Mouse (Mus musculus) stomach, embryonic 15.5 days (tissue): ENCODE measurements around the gene C2cd3. TPM values are rescaled to one million over a fixed set of nuclear protein-coding genes. Genes with fewer than 3 reads are reported as not detected.
A peak's percentile ranks its signal among the peaks of the same experiment; 100 is the strongest.

Experiments used
- ATAC-seq: fragments of 200-750 bp; cut with Nextera tagmentation; 2 replicates; pipeline ENCODE4 v1.8.0; 2017; ENCODE audit warnings: low read depth, moderate number of reproducible peaks, moderate TSS enrichment; ENCODE audit not compliant: insufficient read depth, low FRiP score
- H3K27ac ChIP-seq: fragments of 300-500 bp; sonication (generic); 2 replicates; pipeline ENCODE4 v1.5.1; 2015; ENCODE audit warnings: mild to moderate bottlenecking, inconsistent platforms
- H3K27me3 ChIP-seq: fragments of 300-500 bp; sonication (generic); replicated peaks from 2 replicates; pipeline ENCODE4 v1.6.1; 2015; ENCODE audit warnings: inconsistent platforms
- H3K36me3 ChIP-seq: fragments of 300-500 bp; sonication (generic); 2 replicates; pipeline ENCODE4 v1.6.1; 2015; ENCODE audit warnings: inconsistent platforms
- H3K4me1 ChIP-seq: fragments of 300-500 bp; sonication (generic); 2 replicates; pipeline ENCODE4 v1.6.1; 2015; ENCODE audit warnings: inconsistent platforms
- H3K4me2 ChIP-seq: fragments of 300-500 bp; sonication (generic); 2 replicates; pipeline ENCODE4 v1.6.1; 2015; ENCODE audit warnings: mild to moderate bottlenecking, inconsistent platforms
- H3K4me3 ChIP-seq: fragments of 300-500 bp; sonication (generic); replicated peaks from 2 replicates; pipeline ENCODE4 v1.5.1; 2015; ENCODE audit warnings: inconsistent platforms
- H3K9ac ChIP-seq: fragments of 300-500 bp; sonication (generic); 2 replicates; pipeline ENCODE4 v1.6.1; 2015; ENCODE audit warnings: inconsistent platforms
- H3K9me3 ChIP-seq: fragments of 300-500 bp; sonication (generic); 2 replicates; pipeline ENCODE4 v1.6.1; 2016; ENCODE audit warnings: inconsistent platforms
- WGBS: fragments of 180-500 bp; shearing (Covaris S2); methylation state at CpG from one replicate; pipeline ENCODE4 v1.1.7; 2015; 5-methylcytosine and 5-hydroxymethylcytosine counted together
- polyA plus RNA-seq: library from polyadenylated mRNA; unstranded; fragments of >200 nt; fragmentation: Nextera tagmentation; extraction: Ambion mirVana; gene quantifications from 2 replicates; pipeline ENCODE4 v1.2.1, GENCODE M21; 2015

Gene C2cd3
- polyA plus RNA-seq, 1 experiment from 2014 or later = 18.5 TPM

- no peaks in the 10 kb centered on the region for H3K9me3 ChIP-seq
- H3K27ac ChIP-seq = no peak overlapping the region
- peaks cover 34% of the 10 kb centered on the region for H3K36me3 ChIP-seq
- H3K4me3 ChIP-seq = no peak overlapping the region
- no peak overlapping the region for H3K4me2 ChIP-seq
- ATAC-seq = no peak
- no peaks in the 10 kb centered on the region for H3K27me3 ChIP-seq
- H3K9ac ChIP-seq = no peak overlapping the region
- no peaks in the 10 kb centered on the region for H3K4me1 ChIP-seq
- 89% methylated on average over 4 of the region's 4 CpGs for WGBS
Observed at GRCm38 (mm10) chr7:100408684-100409083, 36.7 kb downstream of the C2cd3 start.

GRCm38 (mm10) chr7:100425795-100426194, 53.8 kb downstream of the C2cd3 start:
- Histone ChIP-seq H3K27me3 (no peaks in the 10 kb centered on the region), H3K4me2 (no peak overlapping the region), H3K36me3 (peaks cover 34% of the 10 kb centered on the region; the same call in 1 of the 2 replicates), H3K9me3 (no peaks in the 10 kb centered on the region), H3K9ac (no peak overlapping the region), H3K27ac (no peak overlapping the region), H3K4me3 (no peak overlapping the region), H3K4me1 (no peaks in the 10 kb centered on the region)
- no peak for ATAC-seq
- 81% methylated on average over 3 of the region's 3 CpGs for WGBS

GRCm38 (mm10) chr7:100429102-100429501, 57.1 kb downstream of the C2cd3 start:
- Histone ChIP-seq H3K9ac (no peak overlapping the region), H3K9me3 (no peaks in the 10 kb centered on the region), H3K4me2 (no peak overlapping the region), H3K36me3 (peaks cover 40% of the 10 kb centered on the region), H3K27me3 (no peaks in the 10 kb centered on the region), H3K4me3 (no peak overlapping the region), H3K4me1 (no peaks in the 10 kb centered on the region), H3K27ac (no peak overlapping the region)
- no peak for ATAC-seq
- 60% methylated on average over 3 of the region's 3 CpGs for WGBS

GRCm38 (mm10) chr7:100429911-100430310, 57.9 kb downstream of the C2cd3 start:
- Histone ChIP-seq H3K36me3 (peaks cover 35% of the 10 kb centered on the region), H3K9me3 (no peaks in the 10 kb centered on the region), H3K4me1 (no peaks in the 10 kb centered on the region), H3K4me3 (no peak overlapping the region), H3K9ac (no peak overlapping the region), H3K4me2 (no peak overlapping the region), H3K27ac (no peak overlapping the region), H3K27me3 (no peaks in the 10 kb centered on the region)
- WGBS = 82% methylated on average over 11 of the region's 11 CpGs
- ATAC-seq = no peak

- 62% methylated on average over 5 of the region's 5 CpGs for WGBS
- H3K27me3 ChIP-seq = no peaks in the 10 kb centered on the region
- no peak overlapping the region for H3K9ac ChIP-seq
- H3K4me2 ChIP-seq = no peak overlapping the region
- H3K4me1 ChIP-seq = no peaks in the 10 kb centered on the region
- peaks cover 40% of the 10 kb centered on the region for H3K36me3 ChIP-seq
- H3K9me3 ChIP-seq = no peaks in the 10 kb centered on the region
- H3K4me3 ChIP-seq = no peak overlapping the region
- ATAC-seq = peak; percentile 71; the same call in 1 of the 2 replicates
- peak overlapping the region; percentile 63; the same call in 1 of the 2 replicates for H3K27ac ChIP-seq
Observed at GRCm38 (mm10) chr7:100431103-100431502, 59.1 kb downstream of the C2cd3 start.

- no peak for ATAC-seq
- H3K4me2 ChIP-seq = no peak overlapping the region
- WGBS = 87% methylated on average over 6 of the region's 6 CpGs
Observed at GRCm38 (mm10) chr7:100433295-100433694, 61.3 kb downstream of the C2cd3 start.

GRCm38 (mm10) chr7:100443728-100444127, 71.7 kb downstream of the C2cd3 start:
- Histone ChIP-seq H3K36me3 (peaks cover 12% of the 10 kb centered on the region), H3K27me3 (no peaks in the 10 kb centered on the region), H3K9ac (no peak overlapping the region), H3K4me2 (no peak overlapping the region), H3K4me3 (no peak overlapping the region), H3K4me1 (no peaks in the 10 kb centered on the region), H3K9me3 (no peaks in the 10 kb centered on the region), H3K27ac (no peak overlapping the region)
- ATAC-seq = no peak
- WGBS = 72% methylated on average over 4 of the region's 4 CpGs

More at GRCm38 (mm10) chr7:100433295-100433694, 61.3 kb downstream of the C2cd3 start:
- no peaks in the 10 kb centered on the region for H3K27me3 ChIP-seq
- no peak overlapping the region for H3K4me3 ChIP-seq
- H3K36me3 ChIP-seq = peaks cover 35% of the 10 kb centered on the region
- H3K9me3 ChIP-seq = no peaks in the 10 kb centered on the region
- no peak overlapping the region for H3K27ac ChIP-seq
- no peak overlapping the region for H3K9ac ChIP-seq
- H3K4me1 ChIP-seq = no peaks in the 10 kb centered on the region

DNA sequence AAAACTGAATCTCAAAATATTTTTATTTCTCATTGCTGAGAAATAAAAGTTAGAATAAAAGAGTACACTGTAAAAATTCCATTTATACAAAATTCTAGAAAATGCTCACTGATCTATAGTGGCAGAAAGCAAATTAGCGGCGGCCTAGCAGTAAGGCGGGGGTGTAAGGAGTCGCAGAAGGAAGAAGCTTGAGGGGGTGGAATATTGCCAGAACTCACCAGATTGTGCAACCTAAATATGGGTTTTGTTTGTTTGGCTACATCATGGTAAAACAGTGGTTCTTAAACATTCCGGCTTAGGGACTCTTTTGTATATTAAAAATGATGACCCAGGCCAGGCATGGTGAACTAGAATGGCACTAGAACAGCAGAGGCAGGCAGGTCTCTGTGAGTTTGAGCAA, 74.2 kb downstream of the C2cd3 start:
- Histone ChIP-seq H3K4me2 (no peak overlapping the region), H3K9ac (no peak overlapping the region), H3K4me3 (no peak overlapping the region), H3K36me3 (peaks cover 22% of the 10 kb centered on the region), H3K4me1 (no peaks in the 10 kb centered on the region), H3K27me3 (no peaks in the 10 kb centered on the region), H3K27ac (no peak overlapping the region), H3K9me3 (no peaks in the 10 kb centered on the region)
- no peak for ATAC-seq
- 96% methylated on average over 5 of the region's 5 CpGs for WGBS

GRCm38 (mm10) chr7:100448530-100448929, 76.5 kb downstream of the C2cd3 start:
- 95% methylated on average over 12 of the region's 12 CpGs for WGBS
- H3K36me3 ChIP-seq = peaks cover 24% of the 10 kb centered on the region

GRCm38 (mm10) chr7:100448985-100449384, 77.0 kb downstream of the C2cd3 start:
- Histone ChIP-seq H3K27ac (no peak overlapping the region), H3K4me3 (no peak overlapping the region), H3K4me1 (no peaks in the 10 kb centered on the region), H3K4me2 (no peak overlapping the region), H3K9ac (no peak overlapping the region), H3K27me3 (no peaks in the 10 kb centered on the region), H3K36me3 (peaks cover 22% of the 10 kb centered on the region), H3K9me3 (no peaks in the 10 kb centered on the region)
- no peak for ATAC-seq
- WGBS = 94% methylated on average over 3 of the region's 3 CpGs

More at GRCm38 (mm10) chr7:100448530-100448929, 76.5 kb downstream of the C2cd3 start:
- ATAC-seq = no peak
- Histone ChIP-seq H3K4me3 (no peak overlapping the region), H3K4me1 (no peaks in the 10 kb centered on the region), H3K9ac (no peak overlapping the region), H3K4me2 (no peak overlapping the region), H3K27ac (no peak overlapping the region), H3K27me3 (no peaks in the 10 kb centered on the region), H3K9me3 (no peaks in the 10 kb centered on the region)

GRCm38 (mm10) chr7:100458153-100458552, 86.1 kb downstream of the C2cd3 start:
- Histone ChIP-seq H3K9ac (no peak overlapping the region), H3K9me3 (no peaks in the 10 kb centered on the region), H3K36me3 (peaks cover 10% of the 10 kb centered on the region), H3K4me1 (no peaks in the 10 kb centered on the region), H3K4me3 (no peak overlapping the region), H3K4me2 (no peak overlapping the region), H3K27ac (no peak overlapping the region), H3K27me3 (no peaks in the 10 kb centered on the region)
- peak; percentile 88 for ATAC-seq
- WGBS = 51% methylated on average over 1 of the region's 1 CpGs

GRCm38 (mm10) chr7:100459862-100460261, 87.8 kb downstream of the C2cd3 start:
- peaks cover 7% of the 10 kb centered on the region for H3K36me3 ChIP-seq
- no peak for ATAC-seq

DNA sequence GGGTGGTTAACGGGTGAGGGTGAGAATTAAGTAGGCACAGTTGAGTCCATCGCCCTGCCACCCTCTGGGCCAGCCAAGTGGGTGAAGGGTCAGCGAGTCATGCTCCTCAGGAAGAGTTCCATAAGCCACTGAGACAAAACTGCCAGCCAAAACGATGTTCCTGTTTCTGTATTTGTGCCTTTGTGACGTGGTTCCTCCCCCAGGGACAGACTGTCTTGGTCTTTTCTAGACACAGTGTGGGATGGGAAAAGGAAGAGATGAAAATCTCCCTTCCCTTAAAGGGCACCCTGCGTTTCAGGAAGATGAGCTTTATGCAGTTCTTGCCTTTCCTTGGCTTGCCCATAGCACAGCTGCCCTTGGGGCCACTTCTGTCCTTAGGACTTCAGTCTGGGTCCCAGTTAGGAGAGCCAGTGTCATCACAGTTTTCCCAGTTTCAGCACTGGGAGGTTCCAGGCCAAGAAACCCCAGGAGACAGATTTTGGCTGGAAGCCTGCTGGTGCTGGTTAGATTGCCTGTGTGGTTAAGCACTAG, 89.7 kb downstream of the C2cd3 start:
- H3K27me3 ChIP-seq = no peaks in the 10 kb centered on the region
- no peak overlapping the region for H3K4me3 ChIP-seq
- H3K27ac ChIP-seq = no peak overlapping the region
- no peak for ATAC-seq
- no peak overlapping the region for H3K9ac ChIP-seq
- no peak overlapping the region for H3K4me2 ChIP-seq
- H3K36me3 ChIP-seq = peaks cover 3% of the 10 kb centered on the region
- 77% methylated on average over 6 of the region's 6 CpGs for WGBS
- H3K4me1 ChIP-seq = peaks cover 21% of the 10 kb centered on the region
- H3K9me3 ChIP-seq = no peaks in the 10 kb centered on the region

More at GRCm38 (mm10) chr7:100459862-100460261, 87.8 kb downstream of the C2cd3 start:
- H3K27ac ChIP-seq = no peak overlapping the region
- H3K4me2 ChIP-seq = no peak overlapping the region
- no peaks in the 10 kb centered on the region for H3K9me3 ChIP-seq
- H3K9ac ChIP-seq = no peak overlapping the region
- 87% methylated on average over 3 of the region's 3 CpGs for WGBS
- H3K27me3 ChIP-seq = no peaks in the 10 kb centered on the region
- H3K4me1 ChIP-seq = peaks cover 6% of the 10 kb centered on the region; the same call in 1 of the 2 replicates
- H3K4me3 ChIP-seq = no peak overlapping the region
